Mouse (Mus musculus) liver, embryonic 12.5 days (tissue): Measurements from ENCODE around the gene Hist2h2bb. TPM values are rescaled to one million over a fixed set of nuclear protein-coding genes. Genes with fewer than 3 reads are reported as not detected.

Experiments
- ATAC-seq: fragments of 200-750 bp; cut with Nextera tagmentation; 2 replicates; pipeline ENCODE4 v1.8.0; 2017; ENCODE audit warnings: moderate number of reproducible peaks, mild to moderate bottlenecking, moderate library complexity
- H3K27ac ChIP-seq: fragments of 300-500 bp; sonication (generic); 2 replicates; pipeline ENCODE4 v1.5.1; 2016; ENCODE audit warnings: mild to moderate bottlenecking
- H3K27me3 ChIP-seq: fragments of 300-500 bp; sonication (generic); replicated peaks from 2 replicates; pipeline ENCODE4 v1.6.1; 2016; ENCODE audit warnings: mild to moderate bottlenecking, moderate library complexity
- H3K36me3 ChIP-seq: fragments of 300-500 bp; sonication (generic); 2 replicates; pipeline ENCODE4 v1.6.1; 2016; ENCODE audit warnings: mild to moderate bottlenecking, moderate library complexity
- H3K4me1 ChIP-seq: fragments of 300-500 bp; sonication (generic); 2 replicates; pipeline ENCODE4 v1.6.1; 2016
- H3K4me2 ChIP-seq: fragments of 300-500 bp; sonication (generic); 2 replicates; pipeline ENCODE4 v1.6.1; 2016; ENCODE audit warnings: mild to moderate bottlenecking, moderate library complexity
- H3K4me3 ChIP-seq: fragments of 300-500 bp; sonication (generic); 2 replicates; pipeline ENCODE4 v1.5.1; 2016; ENCODE audit warnings: mild to moderate bottlenecking, moderate library complexity
- H3K9ac ChIP-seq: fragments of 300-500 bp; sonication (generic); 2 replicates; pipeline ENCODE4 v1.6.1; 2016; ENCODE audit warnings: mild to moderate bottlenecking, moderate library complexity
- H3K9me3 ChIP-seq: fragments of 300-500 bp; sonication (generic); replicated peaks from 2 replicates; pipeline ENCODE4 v1.6.1; 2016; ENCODE audit warnings: mild to moderate bottlenecking, moderate library complexity
- WGBS: fragments of 180-500 bp; shearing (Covaris S2); methylation state at CpG from one replicate; pipeline ENCODE4 v1.1.7; 2016; ENCODE audit not compliant: insufficient replicate concordance; 5-methylcytosine and 5-hydroxymethylcytosine counted together
- polyA plus RNA-seq: library from polyadenylated mRNA; unstranded; fragments of >200 nt; fragmentation: Nextera tagmentation; extraction: Ambion mirVana; gene quantifications from 2 replicates; pipeline ENCODE4 v1.2.1, GENCODE M21; 2016

Gene Hist2h2bb
- polyA plus RNA-seq, 1 experiment from 2014 or later: 31.6 TPM

DNA sequence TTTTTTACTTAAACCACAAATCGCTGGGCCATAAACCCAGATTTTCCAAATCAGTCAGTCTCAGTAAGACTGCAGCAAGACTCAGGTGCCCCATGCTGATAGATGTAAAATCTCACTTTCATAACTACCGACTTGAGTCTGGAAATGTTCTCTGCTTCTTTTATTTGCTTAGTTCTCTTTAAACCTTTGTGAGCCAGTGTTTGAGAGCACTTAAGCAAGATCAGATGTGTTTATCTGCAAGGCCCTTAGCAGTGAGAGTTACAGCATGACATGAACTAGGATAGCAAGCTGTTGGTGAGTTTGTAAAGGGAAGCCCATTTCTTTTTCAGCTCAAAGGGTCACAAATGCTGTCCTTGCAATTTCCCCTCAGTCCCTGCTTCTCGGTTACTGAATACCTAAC lies 12.4 kb upstream of the Hist2h2bb start:
- Histone ChIP-seq H3K4me3 (no peak overlapping the region), H3K4me1 (peaks cover 65% of the 10 kb centered on the region), H3K27me3 (no peaks in the 10 kb centered on the region), H3K4me2 (no peak overlapping the region), H3K27ac (0 out of 2 replicates have a peak overlapping the region, but pooled peaks have one; percentile 9), H3K9me3 (no peaks in the 10 kb centered on the region), H3K36me3 (no peaks in the 10 kb centered on the region), H3K9ac (no peak overlapping the region)
- 77% methylated on average over 3 of the region's 3 CpGs for WGBS
- no peak for ATAC-seq

DNA sequence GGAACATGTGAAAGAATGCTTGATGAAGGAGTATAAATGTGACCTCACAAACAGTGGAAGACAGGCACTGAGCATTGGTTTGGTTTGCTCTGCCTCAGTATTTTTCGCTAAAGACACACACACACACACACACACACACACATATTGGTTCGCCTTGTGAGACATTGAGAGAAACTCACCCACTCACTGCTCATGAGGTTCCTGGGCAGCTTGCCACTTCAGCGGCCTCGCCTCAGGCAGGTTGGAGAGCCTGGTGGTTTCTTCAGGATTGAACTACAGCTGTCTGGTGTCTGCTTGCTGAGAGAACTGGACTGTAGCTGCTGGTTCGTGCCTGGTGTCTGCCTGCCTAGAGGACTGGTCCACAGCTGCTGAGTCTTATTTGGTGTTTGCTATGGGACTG lies 9.3 kb upstream of the Hist2h2bb start:
- 79% methylated on average over 5 of the region's 5 CpGs for WGBS
- Histone ChIP-seq H3K27ac (no peak overlapping the region), H3K9ac (no peak overlapping the region), H3K9me3 (no peaks in the 10 kb centered on the region), H3K27me3 (no peaks in the 10 kb centered on the region), H3K4me1 (peaks cover 55% of the 10 kb centered on the region), H3K4me2 (no peak overlapping the region), H3K36me3 (no peaks in the 10 kb centered on the region), H3K4me3 (no peak overlapping the region)
- ATAC-seq: no peak

DNA sequence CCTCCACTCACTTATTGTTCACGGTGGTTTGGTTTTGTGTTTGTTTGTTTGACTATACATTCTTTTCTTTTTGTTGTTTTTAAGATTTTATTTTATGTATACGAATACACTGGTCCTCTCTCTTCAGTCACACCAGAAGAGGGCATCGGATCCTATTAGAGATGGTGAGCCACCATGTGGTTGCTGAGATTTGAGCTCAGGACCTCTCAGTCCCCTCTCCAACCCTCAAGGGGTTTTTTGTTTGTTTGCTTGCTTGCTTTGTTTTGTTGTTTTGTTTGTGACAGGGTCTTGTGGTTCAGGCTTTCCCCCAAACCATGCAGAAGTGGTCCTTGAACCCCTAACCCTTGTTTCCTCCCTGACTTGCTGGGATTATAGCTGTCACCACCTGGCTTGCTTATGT lies 7.9 kb upstream of the Hist2h2bb start:
- 51% methylated on average over 3 of the region's 3 CpGs for WGBS
- H3K4me2 ChIP-seq: peak overlapping the region; percentile 74
- peak overlapping the region; percentile 98 for H3K27ac ChIP-seq
- H3K36me3 ChIP-seq: no peaks in the 10 kb centered on the region
- H3K4me1 ChIP-seq: peaks cover 55% of the 10 kb centered on the region
- H3K4me3 ChIP-seq: peak overlapping the region; percentile 58
- ATAC-seq: no peak
- no peaks in the 10 kb centered on the region for H3K27me3 ChIP-seq
- H3K9ac ChIP-seq: peak overlapping the region; percentile 84
- no peaks in the 10 kb centered on the region for H3K9me3 ChIP-seq

- H3K9ac ChIP-seq: peak overlapping the region; percentile 84
- H3K27ac ChIP-seq: peak overlapping the region; percentile 98
- H3K27me3 ChIP-seq: no peaks in the 10 kb centered on the region
- ATAC-seq: peak; percentile 76
- no peaks in the 10 kb centered on the region for H3K9me3 ChIP-seq
- peaks cover 58% of the 10 kb centered on the region for H3K4me1 ChIP-seq
- H3K4me2 ChIP-seq: peak overlapping the region; percentile 74
- WGBS: 2% methylated on average over 19 of the region's 19 CpGs
- peak overlapping the region; percentile 58 for H3K4me3 ChIP-seq
- no peaks in the 10 kb centered on the region for H3K36me3 ChIP-seq
These were observed 7.2 kb upstream of the Hist2h2bb start for GRCm38 (mm10) chr3:96262216-96262875.

- H3K4me1 ChIP-seq: peaks cover 61% of the 10 kb centered on the region
- no peaks in the 10 kb centered on the region for H3K36me3 ChIP-seq
- H3K9ac ChIP-seq: peak within 1 kb of the TSS; percentile 84
- ATAC-seq: peak; percentile 90
- peak within 1 kb of the TSS; percentile 58 for H3K4me3 ChIP-seq
- peak within 1 kb of the TSS; percentile 98 for H3K27ac ChIP-seq
- H3K9me3 ChIP-seq: no peaks in the 10 kb centered on the region
- no peaks in the 10 kb centered on the region for H3K27me3 ChIP-seq
- H3K4me2 ChIP-seq: peak within 1 kb of the TSS; percentile 74
- under 1% methylated on average over 40 of the region's 40 CpGs for WGBS
These were observed 6.5 kb upstream of the Hist2h2bb start, which contains the start of gene Hist2h4 for GRCm38 (mm10) chr3:96262979-96263550. Gene Hist2h4, minus strand, starts transcription at chr3:96263311.

GRCm38 (mm10) chr3:96263558-96264403 lies 5.8 kb upstream of the Hist2h2bb start:
- H3K27me3 ChIP-seq: no peaks in the 10 kb centered on the region
- peak overlapping the region; percentile 74 for H3K4me2 ChIP-seq
- H3K9me3 ChIP-seq: no peaks in the 10 kb centered on the region
- 6% methylated on average over 27 of the region's 27 CpGs for WGBS
- H3K4me3 ChIP-seq: peak overlapping the region; percentile 58
- ATAC-seq: no peak
- H3K27ac ChIP-seq: peak overlapping the region; percentile 98
- H3K36me3 ChIP-seq: no peaks in the 10 kb centered on the region
- H3K9ac ChIP-seq: peak overlapping the region; percentile 84
- H3K4me1 ChIP-seq: peaks cover 64% of the 10 kb centered on the region

GRCm38 (mm10) chr3:96264404-96264949 lies 5.1 kb upstream of the Hist2h2bb start:
- Histone ChIP-seq H3K4me2 (peak overlapping the region; percentile 74), H3K36me3 (no peaks in the 10 kb centered on the region), H3K27me3 (no peaks in the 10 kb centered on the region), H3K4me1 (peaks cover 64% of the 10 kb centered on the region), H3K4me3 (peak overlapping the region; percentile 58), H3K27ac (peak overlapping the region; percentile 98), H3K9ac (peak overlapping the region; percentile 84), H3K9me3 (no peaks in the 10 kb centered on the region)
- ATAC-seq: no peak
- 71% methylated on average over 7 of the region's 7 CpGs for WGBS

DNA sequence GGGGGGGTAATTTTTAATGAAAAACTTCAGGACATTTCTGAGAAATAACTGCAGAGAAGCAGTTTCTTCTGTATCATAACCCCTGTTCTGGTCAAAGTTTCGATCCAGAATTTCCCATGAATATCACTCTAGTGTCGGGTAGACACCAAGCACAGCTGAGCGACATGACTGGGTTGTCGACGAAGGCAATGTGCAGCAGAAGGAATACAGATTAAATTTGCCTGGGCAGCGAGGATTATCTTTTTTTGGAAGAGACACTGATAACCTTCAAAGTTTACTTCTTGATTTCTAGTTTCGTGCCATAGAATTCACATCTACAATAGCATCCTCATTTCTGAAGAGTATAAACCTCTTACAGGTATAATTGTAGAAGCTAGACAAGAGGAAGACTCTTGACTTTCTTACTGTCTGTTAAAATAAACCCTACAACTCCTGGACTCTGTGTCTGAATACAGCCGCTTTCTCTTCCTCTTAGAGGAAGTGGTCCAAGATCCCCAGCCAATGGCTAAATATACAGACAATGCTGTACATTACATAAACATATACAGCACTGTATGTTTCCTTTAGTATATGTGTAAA lies 3.3 kb upstream of the Hist2h2bb start:
- Histone ChIP-seq H3K4me1 (peaks cover 63% of the 10 kb centered on the region), H3K27ac (peak overlapping the region; percentile 95), H3K9me3 (no peaks in the 10 kb centered on the region), H3K27me3 (no peaks in the 10 kb centered on the region), H3K4me3 (no peak overlapping the region), H3K36me3 (no peaks in the 10 kb centered on the region), H3K9ac (peak overlapping the region; percentile 65), H3K4me2 (peak overlapping the region; percentile 12; the same call in 1 of the 2 replicates)
- ATAC-seq: no peak
- 39% methylated on average over 8 of the region's 8 CpGs for WGBS

DNA sequence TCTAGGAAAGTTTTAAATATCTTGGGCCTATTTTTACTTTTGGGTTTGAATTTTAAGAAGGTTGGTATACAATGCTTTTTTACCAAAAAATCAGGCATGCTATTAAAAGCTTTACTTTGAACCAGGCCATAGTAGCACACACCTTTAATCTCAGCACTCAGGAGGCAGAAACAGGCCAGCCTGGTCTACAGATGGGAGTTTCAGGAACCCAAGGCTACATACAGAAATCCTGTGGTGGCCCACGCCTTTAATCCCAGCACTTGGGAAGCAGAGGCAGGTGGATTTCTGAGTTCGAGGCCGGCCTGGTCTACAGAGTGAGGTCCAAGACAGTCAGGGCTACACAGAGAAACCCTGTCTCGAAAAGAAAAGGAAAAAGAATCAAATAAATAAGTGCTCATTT lies 2.0 kb upstream of the Hist2h2bb start:
- Histone ChIP-seq H3K27me3 (no peaks in the 10 kb centered on the region), H3K4me2 (peak overlapping the region; percentile 69), H3K36me3 (no peaks in the 10 kb centered on the region), H3K4me1 (peaks cover 50% of the 10 kb centered on the region), H3K27ac (peak overlapping the region; percentile 95), H3K9me3 (no peaks in the 10 kb centered on the region), H3K9ac (peak overlapping the region; percentile 70), H3K4me3 (peak overlapping the region; percentile 50; the same call in 1 of the 2 replicates)
- no peak for ATAC-seq
- 72% methylated on average over 4 of the region's 4 CpGs for WGBS

- no peaks in the 10 kb centered on the region for H3K27me3 ChIP-seq
- H3K9me3 ChIP-seq: no peaks in the 10 kb centered on the region
- peak within 1 kb of the TSS; percentile 62 for H3K4me3 ChIP-seq
- peak; percentile 52 for ATAC-seq
- 21% methylated on average over 30 of the region's 30 CpGs for WGBS
- no peaks in the 10 kb centered on the region for H3K36me3 ChIP-seq
- H3K9ac ChIP-seq: peak within 1 kb of the TSS; percentile 84
- peaks cover 46% of the 10 kb centered on the region for H3K4me1 ChIP-seq
- peak within 1 kb of the TSS; percentile 99 for H3K27ac ChIP-seq
- H3K4me2 ChIP-seq: peak within 1 kb of the TSS; percentile 74
These were observed 1.3 kb upstream of the Hist2h2bb start, which contains the start of gene Hist2h3b for GRCm38 (mm10) chr3:96268051-96268775. Gene Hist2h3b, plus strand, starts transcription at chr3:96268654.
